17 mouse cellular contexts compared by ENCODE assay signal in the genomic region with DNA sequence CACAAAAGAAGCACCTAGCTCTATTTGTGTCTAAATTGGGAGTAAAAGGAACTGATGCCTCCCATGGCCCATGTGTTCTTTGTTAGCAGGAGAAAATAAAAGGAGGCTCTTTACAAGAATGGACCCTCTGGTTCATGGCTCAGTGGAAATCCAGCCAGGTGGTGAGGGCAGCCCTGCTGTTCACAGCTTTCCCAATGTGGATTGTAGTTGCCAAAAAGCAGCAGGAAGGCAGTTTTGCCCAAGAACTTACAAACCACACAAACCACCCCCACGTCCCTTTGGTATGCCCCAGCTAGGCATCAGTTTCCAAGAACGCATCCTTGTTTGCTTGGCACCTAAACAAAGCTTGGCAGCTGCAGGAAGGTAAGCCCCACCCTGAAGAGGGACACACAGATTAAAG.
DNase-seq lines count a peak whose midpoint lies in the region; ATAC-seq and TF ChIP-seq lines count a peak whose summit lies in the region.
"Had no signal": no experiment of that assay in that cellular context is flagged by ENCODE, and none has a peak within 500 bp of the region (broad histone marks: within the 10 kb centered on the region; RNA-seq: fewer than 3 reads in every experiment).

No protein-coding gene starts in this region.

- H3K9ac ChIP-seq in forebrain, embryonic 15.5 days (replicated peaks) = no peak overlapping the region
- H3K9ac ChIP-seq in lung, postnatal 0 days (replicated peaks; ENCODE audit: low read depth) = no peak overlapping the region
- H3K9ac ChIP-seq: neural tube, embryonic 15.5 days had no signal

- ATAC-seq in forebrain, embryonic 15.5 days (replicated peaks) = peak; percentile 44; the same call in 1 of the 2 replicates
- no peak for ATAC-seq in lung, postnatal 0 days
- ATAC-seq: CD4-positive, CD25-positive, alpha-beta regulatory T cell, adult 4 months; inflammation-experienced regulatory T-cells, adult 6 months had no signal

- peaks cover 15% of the 10 kb centered on the region for H3K4me1 ChIP-seq in forebrain, embryonic 15.5 days
- peaks cover 7% of the 10 kb centered on the region; the same call in 1 of the 2 replicates for H3K4me1 ChIP-seq in forebrain, embryonic 10.5 days
- H3K4me1 ChIP-seq in lung, postnatal 0 days (ENCODE audit: insufficient read depth, low read depth, low read length) = no peaks in the 10 kb centered on the region
- H3K4me1 ChIP-seq: hindbrain, embryonic 10.5 days; neural tube, embryonic 15.5 days had no signal

- intact Hi-C loops in left cerebral cortex, postnatal 4 days (cut with DNase I) = no loop called here

- H3ac ChIP-seq in myocyte (ENCODE audit: control insufficient read depth, insufficient read length) = no peak overlapping the region

- H3K79me2 ChIP-seq in myocyte (ENCODE audit: control insufficient read depth, insufficient read depth) = no peaks in the 10 kb centered on the region

- TF ChIP-seq CTCF in brain, embryonic 14.5 days (IDR thresholded peaks at IDR 0.05; ENCODE audit: borderline replicate concordance, extremely low read depth, insufficient read depth, insufficient read length) = no peak
- no peak for TF ChIP-seq CTCF in lung, postnatal 0 days (IDR thresholded peaks at IDR 0.05)

- TF ChIP-seq EP300 in lung, postnatal 0 days (IDR thresholded peaks at IDR 0.05) = no peak

- no peak overlapping the region for H3K4me2 ChIP-seq in forebrain, embryonic 15.5 days (replicated peaks)
- H3K4me2 ChIP-seq in myocyte (ENCODE audit: low read depth) = peak overlapping the region; percentile 38
- H3K4me2 ChIP-seq in lung, postnatal 0 days (replicated peaks; ENCODE audit: low read depth, low read length) = no peak overlapping the region
- H3K4me2 ChIP-seq: midbrain, embryonic 11.5 days; neural tube, embryonic 15.5 days had no signal

- H3K9me3 ChIP-seq in forebrain, embryonic 15.5 days = no peaks in the 10 kb centered on the region
- H3K9me3 ChIP-seq in forebrain, embryonic 10.5 days = no peaks in the 10 kb centered on the region
- no peaks in the 10 kb centered on the region for H3K9me3 ChIP-seq in lung, postnatal 0 days (ENCODE audit: low read length)
- H3K9me3 ChIP-seq: G1E; hindbrain, embryonic 10.5 days; neural tube, embryonic 15.5 days had no signal

- WGBS in forebrain, embryonic 15.5 days = 23% methylated on average over 2 of the region's 2 CpGs
- 59% methylated on average over 2 of the region's 2 CpGs for WGBS in forebrain, embryonic 10.5 days
- 52% methylated on average over 2 of the region's 2 CpGs for WGBS in lung, postnatal 0 days

- no peak for DNase-seq in forebrain, embryonic 10.5 days (ENCODE audit: extremely low spot score, low spot score)
- DNase-seq in left cerebral cortex, postnatal 4 days = peak; percentile 76
- no peak for DNase-seq in left cerebral cortex, adult 11 months (ENCODE audit: low spot score)
- peak; percentile 75 for DNase-seq in brain, embryonic 14.5 days (ENCODE audit: low read depth)
- no peak for DNase-seq in lung, postnatal 0 days (ENCODE audit: low spot score)
- DNase-seq: cerebellum, adult 11-12 months; heart, adult 2 months had no signal

- H3K27me3 ChIP-seq in forebrain, embryonic 15.5 days = no peaks in the 10 kb centered on the region
- H3K27me3 ChIP-seq in forebrain, embryonic 10.5 days (ENCODE audit: poor library complexity, severe bottlenecking) = no peaks in the 10 kb centered on the region
- no peaks in the 10 kb centered on the region for H3K27me3 ChIP-seq in myocyte (ENCODE audit: control insufficient read depth, insufficient read depth, insufficient read length)
- no peaks in the 10 kb centered on the region for H3K27me3 ChIP-seq in lung, postnatal 0 days (replicated peaks; ENCODE audit: insufficient read depth, low read length)
- H3K27me3 ChIP-seq: neural tube, embryonic 15.5 days had no signal

- H3K4me3 ChIP-seq in forebrain, embryonic 15.5 days = no peak overlapping the region
- H3K4me3 ChIP-seq in forebrain, embryonic 10.5 days = no peak overlapping the region
- H3K4me3 ChIP-seq in myocyte = no peak overlapping the region
- H3K4me3 ChIP-seq in lung, postnatal 0 days (ENCODE audit: low read depth, low read length) = no peak overlapping the region
- H3K4me3 ChIP-seq: heart, adult 2 months; hindbrain, embryonic 10.5 days; neural tube, embryonic 15.5 days had no signal

- no peaks in the 10 kb centered on the region for H3K36me3 ChIP-seq in forebrain, embryonic 15.5 days
- H3K36me3 ChIP-seq in forebrain, embryonic 10.5 days (replicated peaks) = no peaks in the 10 kb centered on the region
- no peaks in the 10 kb centered on the region for H3K36me3 ChIP-seq in myocyte (ENCODE audit: control insufficient read depth, insufficient read depth)
- H3K36me3 ChIP-seq in lung, postnatal 0 days (ENCODE audit: insufficient read depth, low read length) = no peaks in the 10 kb centered on the region
- H3K36me3 ChIP-seq: G1E; hindbrain, embryonic 10.5 days; neural tube, embryonic 15.5 days had no signal

- no peak for TF ChIP-seq POLR2A in brain, embryonic 14.5 days (IDR thresholded peaks at IDR 0.05; ENCODE audit: borderline replicate concordance, extremely low read depth, insufficient read depth, insufficient read length, poor library complexity, severe bottlenecking)
- TF ChIP-seq POLR2A in myocyte (IDR thresholded peaks at IDR 0.05; ENCODE audit: insufficient read length, low read depth) = no peak

- H3K27ac ChIP-seq in forebrain, embryonic 15.5 days (replicated peaks) = no peak overlapping the region
- H3K27ac ChIP-seq in forebrain, embryonic 10.5 days = no peak overlapping the region
- H3K27ac ChIP-seq in lung, postnatal 0 days (ENCODE audit: low read length) = no peak overlapping the region
- H3K27ac ChIP-seq: heart, adult 2 months; hindbrain, embryonic 10.5 days; macrophage; neural tube, embryonic 15.5 days; stomach, postnatal 0 days had no signal

TF ChIP-seq in myocyte, 11 proteins besides CTCF, POLR2A, EP300 and RAD21:
- TF ChIP-seq MYOD1 (IDR thresholded peaks at IDR 0.05; ENCODE audit: control insufficient read depth in 1 of 3, insufficient read length in 2 of 3, low read depth in 2 of 3) = no peak
- no peak for TF ChIP-seq E2F4 (IDR thresholded peaks at IDR 0.05; ENCODE audit: insufficient read depth)
- no peak for TF ChIP-seq USF1 (IDR thresholded peaks at IDR 0.05; ENCODE audit: low read depth)
- TF ChIP-seq MAX (IDR thresholded peaks at IDR 0.05; ENCODE audit: low read depth) = no peak
- no peak for TF ChIP-seq POLR2AphosphoS2 (IDR thresholded peaks at IDR 0.05; ENCODE audit: insufficient read length, low read depth)
- no peak for TF ChIP-seq SRF (IDR thresholded peaks at IDR 0.05; ENCODE audit: control insufficient read depth, insufficient read length, low read depth)
- TF ChIP-seq TCF3 (IDR thresholded peaks at IDR 0.05; ENCODE audit: insufficient read length, low read depth) = no peak
- TF ChIP-seq CEBPB (IDR thresholded peaks at IDR 0.05; ENCODE audit: insufficient read depth, poor library complexity, severe bottlenecking) = no peak
- no peak for TF ChIP-seq MYOG (IDR thresholded peaks at IDR 0.05; ENCODE audit: control insufficient read depth in 1 of 3, insufficient read depth in 1 of 3, insufficient read length in 2 of 3, low read depth in 2 of 3)
- no peak for TF ChIP-seq TCF12 (IDR thresholded peaks at IDR 0.05; ENCODE audit: insufficient read depth, poor library complexity, severe bottlenecking)
- TF ChIP-seq REST (IDR thresholded peaks at IDR 0.05; ENCODE audit: insufficient read depth, insufficient read length) = no peak

Comparison
In these comparisons a context has a peak if more than half of its experiments do, and no peak if none do; other contexts are left out.
1. DNase-seq: peak in left cerebral cortex, postnatal 4 days (single experiment) and brain, embryonic 14.5 days (single experiment); none in forebrain, embryonic 10.5 days (single experiment), left cerebral cortex, adult 11 months (single experiment) and lung, postnatal 0 days (single experiment).